Mouse (Mus musculus): ENCODE measurements around the gene Tlr7. TPM values are rescaled to one million over a fixed set of nuclear protein-coding genes. Genes with fewer than 3 reads are reported as not detected.

The Tlr7 gene
- total and polyA plus RNA-seq, 2 experiments = 0.42 to 1.3 TPM

- DNase-seq (ENCODE audit: extremely low read depth, low read depth, low spot score) = peak; percentile 9
- H3K36me3 ChIP-seq (ENCODE audit: control insufficient read depth, insufficient read depth, low read length) = no peaks in the 10 kb centered on the region; the same call in 1 of the 2 replicates
- no peaks in the 10 kb centered on the region for H3K27me3 ChIP-seq (ENCODE audit: control insufficient read depth, insufficient read depth, low read length)
- no peak overlapping the region for H3K9ac ChIP-seq (ENCODE audit: low read depth, low read length)
- no peak overlapping the region for H3K4me3 ChIP-seq (ENCODE audit: insufficient read depth, low read depth, low read length)
- WGBS = 91% methylated on average over 2 of the region's 2 CpGs
- H3K4me1 ChIP-seq (ENCODE audit: control insufficient read depth, insufficient read depth, low read length) = no peaks in the 10 kb centered on the region
- no peaks in the 10 kb centered on the region for H3K79me2 ChIP-seq (ENCODE audit: control insufficient read depth, insufficient read depth, low read length)
- TF ChIP-seq CTCF (IDR thresholded peaks at IDR 0.05; ENCODE audit: low read depth, low read length) (no peak), POLR2A (IDR thresholded peaks at IDR 0.05; ENCODE audit: extremely low read depth, insufficient read depth, low read length) (no peak)
- H3K27ac ChIP-seq (replicated peaks; ENCODE audit: insufficient read depth, low read depth, low read length) = no peak overlapping the region
Measured at GRCm38 (mm10) chrX:167353617-167354016, 23.3 kb upstream of the Tlr7 start.

GRCm38 (mm10) chrX:167346440-167346839 is 16.1 kb upstream of the Tlr7 start:
- Histone ChIP-seq H3K9ac (ENCODE audit: low read depth, low read length) (no peak overlapping the region), H3K79me2 (ENCODE audit: control insufficient read depth, insufficient read depth, low read length) (no peaks in the 10 kb centered on the region), H3K36me3 (ENCODE audit: control insufficient read depth, insufficient read depth, low read length) (no peaks in the 10 kb centered on the region; the same call in 1 of the 2 replicates), H3K4me1 (ENCODE audit: control insufficient read depth, insufficient read depth, low read length) (no peaks in the 10 kb centered on the region; the same call in 1 of the 2 replicates), H3K27me3 (ENCODE audit: control insufficient read depth, insufficient read depth, low read length) (no peaks in the 10 kb centered on the region), H3K4me3 (ENCODE audit: insufficient read depth, low read depth, low read length) (no peak overlapping the region), H3K27ac (replicated peaks; ENCODE audit: insufficient read depth, low read depth, low read length) (no peak overlapping the region)
- no peak for TF ChIP-seq CTCF (IDR thresholded peaks at IDR 0.05; ENCODE audit: low read depth, low read length)
- no peak for TF ChIP-seq POLR2A (IDR thresholded peaks at IDR 0.05; ENCODE audit: extremely low read depth, insufficient read depth, low read length)
- no peak for DNase-seq (ENCODE audit: extremely low read depth, low read depth, low spot score)
- 93% methylated on average over 1 of the region's 1 CpGs for WGBS

- TF ChIP-seq POLR2A (IDR thresholded peaks at IDR 0.05; ENCODE audit: extremely low read depth, insufficient read depth, low read length) = no peak
- no peak for TF ChIP-seq CTCF (IDR thresholded peaks at IDR 0.05; ENCODE audit: low read depth, low read length)
- WGBS = 95% methylated on average over 1 of the region's 1 CpGs
- H3K36me3 ChIP-seq (ENCODE audit: control insufficient read depth, insufficient read depth, low read length) = no peaks in the 10 kb centered on the region; the same call in 1 of the 2 replicates
- H3K9ac ChIP-seq (ENCODE audit: low read depth, low read length) = no peak overlapping the region
- H3K27ac ChIP-seq (replicated peaks; ENCODE audit: insufficient read depth, low read depth, low read length) = no peak overlapping the region
- no peaks in the 10 kb centered on the region for H3K79me2 ChIP-seq (ENCODE audit: control insufficient read depth, insufficient read depth, low read length)
- H3K27me3 ChIP-seq (ENCODE audit: control insufficient read depth, insufficient read depth, low read length) = no peaks in the 10 kb centered on the region
- no peak overlapping the region for H3K4me3 ChIP-seq (ENCODE audit: insufficient read depth, low read depth, low read length)
- DNase-seq (ENCODE audit: extremely low read depth, low read depth, low spot score) = no peak
- no peaks in the 10 kb centered on the region; the same call in 1 of the 2 replicates for H3K4me1 ChIP-seq (ENCODE audit: control insufficient read depth, insufficient read depth, low read length)
Measured at GRCm38 (mm10) chrX:167344356-167344755, 14.0 kb upstream of the Tlr7 start.

GRCm38 (mm10) chrX:167341811-167342210 is 11.5 kb upstream of the Tlr7 start:
- Histone ChIP-seq H3K36me3 (ENCODE audit: control insufficient read depth, insufficient read depth, low read length) (no peaks in the 10 kb centered on the region), H3K27ac (replicated peaks; ENCODE audit: insufficient read depth, low read depth, low read length) (peak overlapping the region; percentile 55), H3K4me3 (ENCODE audit: insufficient read depth, low read depth, low read length) (no peak overlapping the region), H3K27me3 (ENCODE audit: control insufficient read depth, insufficient read depth, low read length) (no peaks in the 10 kb centered on the region), H3K4me1 (ENCODE audit: control insufficient read depth, insufficient read depth, low read length) (no peaks in the 10 kb centered on the region; the same call in 1 of the 2 replicates), H3K79me2 (ENCODE audit: control insufficient read depth, insufficient read depth, low read length) (no peaks in the 10 kb centered on the region), H3K9ac (ENCODE audit: low read depth, low read length) (no peak overlapping the region)
- DNase-seq (ENCODE audit: extremely low read depth, low read depth, low spot score) = no peak
- TF ChIP-seq POLR2A (IDR thresholded peaks at IDR 0.05; ENCODE audit: extremely low read depth, insufficient read depth, low read length) (no peak), CTCF (IDR thresholded peaks at IDR 0.05; ENCODE audit: low read depth, low read length) (no peak)
- 64% methylated on average over 3 of the region's 3 CpGs for WGBS

- H3K27me3 ChIP-seq (ENCODE audit: control insufficient read depth, insufficient read depth, low read length) = no peaks in the 10 kb centered on the region
- no peaks in the 10 kb centered on the region for H3K36me3 ChIP-seq (ENCODE audit: control insufficient read depth, insufficient read depth, low read length)
- no peaks in the 10 kb centered on the region for H3K79me2 ChIP-seq (ENCODE audit: control insufficient read depth, insufficient read depth, low read length)
- no peak for TF ChIP-seq CTCF (IDR thresholded peaks at IDR 0.05; ENCODE audit: low read depth, low read length)
- TF ChIP-seq POLR2A (IDR thresholded peaks at IDR 0.05; ENCODE audit: extremely low read depth, insufficient read depth, low read length) = no peak
- no peak for DNase-seq (ENCODE audit: extremely low read depth, low read depth, low spot score)
- 91% methylated on average over 2 of the region's 2 CpGs for WGBS
- no peaks in the 10 kb centered on the region; the same call in 1 of the 2 replicates for H3K4me1 ChIP-seq (ENCODE audit: control insufficient read depth, insufficient read depth, low read length)
- no peak overlapping the region for H3K4me3 ChIP-seq (ENCODE audit: insufficient read depth, low read depth, low read length)
- H3K27ac ChIP-seq (replicated peaks; ENCODE audit: insufficient read depth, low read depth, low read length) = no peak overlapping the region
- no peak overlapping the region for H3K9ac ChIP-seq (ENCODE audit: low read depth, low read length)
Measured at GRCm38 (mm10) chrX:167340190-167340589, 9.8 kb upstream of the Tlr7 start.

- no peak overlapping the region for H3K9ac ChIP-seq (ENCODE audit: low read depth, low read length)
- H3K36me3 ChIP-seq (ENCODE audit: control insufficient read depth, insufficient read depth, low read length) = no peaks in the 10 kb centered on the region
- no peak for TF ChIP-seq POLR2A (IDR thresholded peaks at IDR 0.05; ENCODE audit: extremely low read depth, insufficient read depth, low read length)
- TF ChIP-seq CTCF (IDR thresholded peaks at IDR 0.05; ENCODE audit: low read depth, low read length) = no peak
- no peak overlapping the region for H3K4me3 ChIP-seq (ENCODE audit: insufficient read depth, low read depth, low read length)
- H3K79me2 ChIP-seq (ENCODE audit: control insufficient read depth, insufficient read depth, low read length) = no peaks in the 10 kb centered on the region
- H3K4me1 ChIP-seq (ENCODE audit: control insufficient read depth, insufficient read depth, low read length) = no peaks in the 10 kb centered on the region; the same call in 1 of the 2 replicates
- no peak for DNase-seq (ENCODE audit: extremely low read depth, low read depth, low spot score)
- H3K27ac ChIP-seq (replicated peaks; ENCODE audit: insufficient read depth, low read depth, low read length) = no peak overlapping the region
- 90% methylated on average over 1 of the region's 1 CpGs for WGBS
- no peaks in the 10 kb centered on the region for H3K27me3 ChIP-seq (ENCODE audit: control insufficient read depth, insufficient read depth, low read length)
Measured at GRCm38 (mm10) chrX:167337990-167338389, 7.6 kb upstream of the Tlr7 start.
